Mouse (Mus musculus): Measurements from ENCODE around the gene Lce1k. TPM values are rescaled to one million over a fixed set of nuclear protein-coding genes. Genes with fewer than 3 reads are reported as not detected.

The Lce1k gene
- polyA plus RNA-seq (2017; shearing (Covaris generic)) = not detected

DNA sequence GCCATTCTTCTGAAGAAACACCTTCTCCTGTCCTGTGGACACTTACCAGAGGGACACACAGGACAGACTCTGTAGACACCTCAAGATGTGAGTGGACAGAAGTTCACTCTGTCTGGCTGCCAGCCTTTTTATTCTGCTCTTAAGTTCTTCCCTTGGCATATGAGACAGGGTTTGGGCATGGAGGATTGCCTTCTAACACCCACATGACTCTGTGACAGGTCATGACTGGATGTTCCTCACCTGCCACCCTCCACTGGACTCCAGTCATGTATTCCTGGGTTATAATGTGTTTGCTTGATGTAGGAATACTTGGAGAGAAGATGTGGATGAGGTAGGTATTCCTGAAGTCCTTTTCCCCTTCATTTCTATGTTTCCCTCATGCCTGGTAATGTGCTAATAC is at the start of gene Lce1k:
Gene Lce1k (minus strand): TSS at position 101 of the 400 bp plus-strand sequence.

DNA sequence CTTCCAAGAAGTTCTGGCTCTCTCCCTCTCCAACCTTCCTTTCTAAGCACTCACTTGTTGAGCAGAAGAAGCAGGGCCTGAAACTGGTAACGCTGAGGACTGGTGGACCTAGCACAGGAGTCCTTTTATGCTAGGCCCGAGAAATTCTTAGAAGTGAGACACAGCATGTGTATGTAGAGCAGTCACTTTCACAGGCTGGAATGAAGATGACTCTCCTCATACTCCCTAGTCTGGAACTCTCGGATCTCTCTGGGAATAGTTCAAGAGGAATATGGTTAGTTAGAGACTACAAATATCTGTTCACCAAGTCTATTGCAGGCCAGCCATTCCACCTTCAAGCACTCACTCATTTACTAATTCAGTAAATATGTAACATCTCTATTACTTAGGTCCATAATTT is 43.5 kb upstream of the Lce1k start, which contains the start of gene Lce1l:
Gene Lce1l (minus strand): TSS at position 101 of the 400 bp plus-strand sequence.

GRCm38 (mm10) chr3:92827108-92827507 is 19.4 kb upstream of the Lce1k start, which contains the start of gene Kprp:
Gene Kprp, minus strand, starts transcription at chr3:92827247.

GRCm38 (mm10) chr3:92790414-92790813 is 17.3 kb downstream of the Lce1k start, which contains the start of gene Lce1j:
Gene Lce1j, minus strand, starts transcription at chr3:92790514.

DNA sequence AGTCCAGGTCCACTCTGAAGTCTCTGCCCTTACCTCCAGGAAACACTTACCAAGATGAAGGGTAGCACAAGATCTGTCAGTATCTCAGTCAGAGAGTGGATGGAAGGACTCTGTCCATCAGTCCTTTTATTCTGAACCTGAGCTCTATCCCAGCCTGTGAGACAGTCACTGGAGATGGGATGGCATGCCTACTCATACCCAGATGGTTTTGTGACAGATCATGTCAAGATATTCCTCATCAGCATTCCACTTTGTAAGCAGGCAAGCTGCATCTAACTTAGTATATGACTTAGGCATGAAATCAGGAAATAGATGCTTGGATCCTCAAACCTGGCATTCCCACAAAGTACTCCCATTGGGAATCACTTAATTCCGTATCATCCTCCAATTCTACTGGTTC is 28.9 kb downstream of the Lce1k start, which contains the start of gene Lce1i:
Gene Lce1i (minus strand): TSS at position 101 of the 400 bp plus-strand sequence.

GRCm38 (mm10) chr3:92764965-92765364 is 42.7 kb downstream of the Lce1k start, which contains the start of gene Lce1h:
Gene Lce1h, minus strand, starts transcription at chr3:92765065.

Other genes starting within 250 kb of the Lce1k start
- not detected for gene Ivl, start 234.2 kb downstream of the Lce1k start, polyA plus RNA-seq (2017; shearing (Covaris generic))
- not detected for gene Smcp, start 218.9 kb downstream of the Lce1k start, polyA plus RNA-seq (2017; shearing (Covaris generic))
- not detected for gene 2210017I01Rik, start 200.4 kb downstream of the Lce1k start, polyA plus RNA-seq (2017; shearing (Covaris generic))
- gene Lce6a, start 186.2 kb downstream of the Lce1k start, polyA plus RNA-seq (2017; shearing (Covaris generic)) = not detected
- gene Lce1a1, start 159.6 kb downstream of the Lce1k start, polyA plus RNA-seq (2017; shearing (Covaris generic)) = not detected
- gene Lce1b, start 151.0 kb downstream of the Lce1k start, polyA plus RNA-seq (2017; shearing (Covaris generic)) = not detected
- gene Lce1a2, start 137.6 kb downstream of the Lce1k start, polyA plus RNA-seq (2017; shearing (Covaris generic)) = not detected
- not detected for gene Lce1c, start 128.6 kb downstream of the Lce1k start, polyA plus RNA-seq (2017; shearing (Covaris generic))
- gene Lce1d, start 120.7 kb downstream of the Lce1k start, polyA plus RNA-seq (2017; shearing (Covaris generic)) = not detected
- not detected for gene Lce1e, start 98.8 kb downstream of the Lce1k start, polyA plus RNA-seq (2017; shearing (Covaris generic))
- not detected for gene Lce1f, start 87.5 kb downstream of the Lce1k start, polyA plus RNA-seq (2017; shearing (Covaris generic))
- gene Gm38119, start 68.8 kb downstream of the Lce1k start, polyA plus RNA-seq (2017; shearing (Covaris generic)) = not detected
- gene Lce1g, start 55.6 kb downstream of the Lce1k start, polyA plus RNA-seq (2017; shearing (Covaris generic)) = not detected
- not detected for gene Lce1h, start 42.8 kb downstream of the Lce1k start, polyA plus RNA-seq (2017; shearing (Covaris generic))
- gene Lce1i, start 29.0 kb downstream of the Lce1k start, polyA plus RNA-seq (2017; shearing (Covaris generic)) = not detected
- not detected for gene Lce1j, start 17.4 kb downstream of the Lce1k start, polyA plus RNA-seq (2017; shearing (Covaris generic))
- gene Kprp, start 19.4 kb upstream of the Lce1k start, polyA plus RNA-seq (2017; shearing (Covaris generic)) = not detected
- not detected for gene Lce1l, start 43.4 kb upstream of the Lce1k start, polyA plus RNA-seq (2017; shearing (Covaris generic))
- gene 2310050C09Rik, start 62.3 kb upstream of the Lce1k start, polyA plus RNA-seq (2017; shearing (Covaris generic)) = not detected
- gene Lce3a, start 118.3 kb upstream of the Lce1k start, polyA plus RNA-seq (2017; shearing (Covaris generic)) = not detected
- not detected for gene Lce3b, start 125.1 kb upstream of the Lce1k start, polyA plus RNA-seq (2017; shearing (Covaris generic))
- gene Lce3c, start 136.6 kb upstream of the Lce1k start, polyA plus RNA-seq (2017; shearing (Covaris generic)) = not detected
- not detected for gene Lce3d, start 149.5 kb upstream of the Lce1k start, polyA plus RNA-seq (2017; shearing (Covaris generic))
- not detected for gene Lce3e, start 159.2 kb upstream of the Lce1k start, polyA plus RNA-seq (2017; shearing (Covaris generic))
- not detected for gene Lce3f, start 184.3 kb upstream of the Lce1k start, polyA plus RNA-seq (2017; shearing (Covaris generic))
- not detected for gene Crct1, start 207.8 kb upstream of the Lce1k start, polyA plus RNA-seq (2017; shearing (Covaris generic))
- not detected for gene Lce1m, start 211.2 kb upstream of the Lce1k start, polyA plus RNA-seq (2017; shearing (Covaris generic))

All from effector memory CD4-positive, alpha-beta T cell, adult 7 months (primary cell).